Mouse (Mus musculus) adrenal gland (tissue): ENCODE measurements around the gene Hspa1b.
"Not testable (repeated sequence)": the region's sequence is repeated elsewhere in the genome, so short reads cannot be mapped to it uniquely, and the experiment has no call there.

Experiments used
- intact Hi-C: fragments of 180-260 bp; cut with DNase I; formaldehyde crosslinking; loops from one replicate; pipeline ENCODE4 v1.15.1; 2025
- long read RNA-seq, 2 experiments: library from polyadenylated mRNA; unstranded; transcript quantifications; one replicate each; pipeline ENCODE4 v2.0.0; 2020; ENCODE audit warnings: borderline replicate concordance in 1 of 2; ENCODE audit not compliant: insufficient replicate concordance in 1 of 2

Gene Hspa1b
- long read RNA-seq, experiment 1 = 0 reads
- long read RNA-seq, experiment 2, partial matches to known transcripts = 0 of 1 reads
- long read RNA-seq, experiment 2, other reads (novel, unspliced or antisense) = 0 of 1 reads

DNA sequence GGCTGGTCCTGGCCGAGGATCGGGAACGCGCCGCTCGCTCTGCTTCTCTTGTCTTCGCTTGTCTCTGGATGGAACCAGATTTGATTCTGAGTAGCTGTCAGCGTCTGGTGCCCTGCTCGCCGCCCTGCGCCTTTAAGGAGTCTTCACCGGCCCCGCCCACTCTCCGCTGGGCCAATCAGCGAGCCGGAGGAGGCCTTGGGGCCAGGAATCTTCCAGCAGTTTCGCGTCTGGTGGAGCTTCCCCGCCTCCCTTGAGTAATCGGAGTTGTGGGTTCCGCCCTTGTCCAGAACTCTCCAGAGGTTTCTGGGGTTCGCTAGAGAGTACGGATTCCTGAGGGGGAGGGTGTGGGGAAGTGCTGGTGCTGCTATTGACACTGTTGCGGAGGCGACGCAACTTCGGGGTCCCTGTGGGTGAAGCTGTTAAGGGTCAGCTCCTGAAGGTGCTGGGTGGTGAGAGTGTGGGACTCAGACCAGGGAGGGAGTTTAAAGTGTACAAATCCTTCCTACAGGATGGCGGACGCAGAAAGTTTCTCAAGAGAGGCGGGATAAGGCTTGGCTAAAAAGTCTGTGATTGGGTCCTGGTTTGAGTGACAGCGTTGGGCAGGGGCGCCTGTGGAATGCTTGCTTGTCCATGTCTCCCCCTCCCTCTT lies at the start of gene Hspa1b:
Gene Hspa1b, minus strand, starts transcription at position 109 of the 649 bp plus-strand sequence.
- intact Hi-C loops = not testable (repeated sequence)

DNA sequence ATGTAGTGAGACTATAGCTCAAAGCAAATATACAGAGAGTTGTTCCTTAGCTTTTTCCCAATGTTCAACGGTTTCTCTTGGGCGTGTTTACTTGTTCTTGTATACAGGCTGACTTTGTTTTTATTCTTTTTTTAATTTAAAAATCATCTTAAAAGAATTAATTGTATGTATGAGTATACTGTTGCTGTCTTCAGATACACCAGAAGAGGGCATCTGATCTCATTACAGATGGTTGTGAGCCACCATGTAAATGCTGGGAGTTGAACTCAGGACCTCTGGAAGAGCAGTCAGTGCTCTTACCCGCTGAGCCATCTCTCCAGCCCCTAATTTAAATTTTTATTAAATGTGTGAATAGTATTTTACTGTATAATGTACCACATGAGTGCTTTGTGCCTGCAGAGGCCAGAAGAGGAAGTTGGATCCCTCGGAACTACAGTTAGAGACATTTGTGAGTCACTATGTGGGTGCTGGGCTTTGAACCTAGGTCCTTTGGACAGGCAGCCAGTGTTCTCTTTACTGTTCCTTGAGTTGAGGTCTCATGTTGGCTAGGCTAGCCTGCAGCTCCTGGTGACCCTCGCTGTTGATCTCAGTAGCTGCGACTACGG lies 48.5 kb upstream of the Hspa1b start:
- intact Hi-C loops = no loop called here

DNA sequence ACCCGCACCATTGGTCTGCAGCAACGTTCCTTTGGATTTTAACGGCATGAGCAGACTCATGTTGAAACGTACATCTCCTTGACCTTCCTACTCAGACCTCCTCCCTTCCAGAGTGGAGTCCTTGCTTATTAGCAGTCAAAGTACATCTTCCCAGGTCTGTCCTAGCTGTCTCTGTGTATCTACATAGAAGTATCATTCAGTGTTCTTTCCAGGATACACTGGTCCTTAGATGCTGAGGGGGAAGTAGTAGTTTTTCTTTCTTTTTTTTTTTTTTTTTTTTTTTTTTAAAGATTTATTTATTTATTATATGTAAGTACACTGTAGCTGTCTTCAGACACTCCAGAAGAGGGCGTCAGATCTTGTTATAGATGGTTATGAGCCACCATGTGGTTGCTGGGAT lies 46.9 kb upstream of the Hspa1b start:
- intact Hi-C loops = not testable (repeated sequence)

DNA sequence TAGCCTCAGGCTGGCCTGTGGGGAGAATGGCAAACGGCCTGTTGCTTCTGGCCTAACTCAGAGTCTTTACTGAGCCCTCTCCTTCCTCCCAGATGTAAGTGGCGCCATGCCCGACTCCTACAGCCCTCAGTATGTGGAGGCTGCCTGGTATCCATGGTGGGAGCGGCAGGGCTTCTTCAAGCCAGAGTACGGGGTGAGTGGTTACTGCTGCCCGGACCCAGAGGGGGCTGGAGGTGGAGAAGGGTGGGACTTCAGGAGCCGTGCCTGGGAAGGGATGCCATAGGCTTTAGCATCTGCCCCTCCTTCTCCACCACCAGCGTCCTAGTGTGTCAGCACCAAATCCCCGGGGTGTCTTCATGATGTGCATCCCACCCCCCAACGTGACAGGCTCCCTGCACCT lies 46.1 kb upstream of the Hspa1b start:
- intact Hi-C loops = no loop called here

DNA sequence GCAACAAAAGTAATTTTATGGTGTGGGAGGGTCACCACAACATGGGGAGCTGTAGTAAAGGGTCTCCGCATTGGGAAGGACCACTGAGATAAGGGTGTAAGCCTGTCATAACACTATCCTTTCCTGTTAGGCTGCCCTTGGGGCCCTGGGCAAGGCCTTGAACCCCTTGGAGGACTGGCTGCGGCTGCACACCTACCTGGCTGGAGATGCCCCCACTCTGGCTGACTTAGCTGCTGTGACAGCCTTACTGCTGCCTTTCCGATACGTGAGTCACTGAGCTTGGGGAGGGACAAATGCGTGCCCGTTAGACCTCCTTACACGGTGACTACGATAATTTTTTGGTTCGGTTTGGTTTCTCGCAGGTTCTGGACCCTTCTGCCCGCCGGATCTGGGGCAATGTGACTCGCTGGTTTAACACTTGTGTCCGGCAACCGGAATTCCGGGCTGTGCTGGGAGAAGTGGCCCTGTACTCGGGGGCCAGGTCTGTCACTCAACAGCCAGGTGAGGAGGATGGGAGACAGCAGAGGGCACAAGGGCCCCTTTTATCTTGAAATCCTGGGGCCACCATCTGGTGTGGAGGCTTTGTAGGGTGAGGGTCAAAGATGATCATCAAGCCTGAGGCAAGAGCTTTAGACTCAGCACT lies 45.2 kb upstream of the Hspa1b start:
- intact Hi-C loops = no loop called here

DNA sequence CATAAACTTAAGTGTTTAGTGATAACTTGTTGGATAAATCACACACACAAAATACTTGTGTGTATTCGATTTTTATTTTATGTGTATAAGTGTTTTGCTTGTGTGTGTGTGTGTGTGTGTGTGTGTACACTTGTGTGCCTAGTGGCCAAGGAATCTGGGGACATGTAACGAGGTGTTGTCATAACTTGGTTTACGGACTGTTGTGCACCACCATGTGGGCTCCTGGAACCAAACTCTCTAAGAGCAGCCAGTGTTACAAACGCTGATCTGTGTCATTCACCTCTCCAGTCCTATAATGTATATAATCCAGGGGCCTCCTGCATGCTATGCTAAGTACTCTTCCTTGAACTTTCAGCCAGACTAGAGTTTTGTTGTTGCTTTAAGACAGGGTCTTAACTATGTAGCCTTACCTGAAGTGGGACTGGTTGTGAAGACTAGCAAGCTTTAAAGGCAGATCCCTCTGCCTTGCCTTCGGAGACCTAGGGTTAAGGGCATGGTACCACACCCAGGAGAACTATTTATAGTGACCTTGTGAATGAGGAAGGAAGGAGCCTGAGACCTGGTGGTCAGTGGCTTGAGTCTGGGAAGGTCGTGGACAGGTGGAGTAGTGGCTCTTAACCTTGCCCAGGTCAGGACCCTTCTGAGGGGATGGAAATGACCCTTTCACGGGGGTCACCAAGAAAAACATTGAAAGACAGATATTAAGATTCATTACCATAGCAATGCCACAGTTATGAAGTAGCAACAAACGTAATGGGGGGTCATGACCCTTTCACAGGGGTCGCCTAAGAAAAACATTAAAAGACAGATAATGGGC lies 44.2 kb upstream of the Hspa1b start:
- intact Hi-C loops = no loop called here

DNA sequence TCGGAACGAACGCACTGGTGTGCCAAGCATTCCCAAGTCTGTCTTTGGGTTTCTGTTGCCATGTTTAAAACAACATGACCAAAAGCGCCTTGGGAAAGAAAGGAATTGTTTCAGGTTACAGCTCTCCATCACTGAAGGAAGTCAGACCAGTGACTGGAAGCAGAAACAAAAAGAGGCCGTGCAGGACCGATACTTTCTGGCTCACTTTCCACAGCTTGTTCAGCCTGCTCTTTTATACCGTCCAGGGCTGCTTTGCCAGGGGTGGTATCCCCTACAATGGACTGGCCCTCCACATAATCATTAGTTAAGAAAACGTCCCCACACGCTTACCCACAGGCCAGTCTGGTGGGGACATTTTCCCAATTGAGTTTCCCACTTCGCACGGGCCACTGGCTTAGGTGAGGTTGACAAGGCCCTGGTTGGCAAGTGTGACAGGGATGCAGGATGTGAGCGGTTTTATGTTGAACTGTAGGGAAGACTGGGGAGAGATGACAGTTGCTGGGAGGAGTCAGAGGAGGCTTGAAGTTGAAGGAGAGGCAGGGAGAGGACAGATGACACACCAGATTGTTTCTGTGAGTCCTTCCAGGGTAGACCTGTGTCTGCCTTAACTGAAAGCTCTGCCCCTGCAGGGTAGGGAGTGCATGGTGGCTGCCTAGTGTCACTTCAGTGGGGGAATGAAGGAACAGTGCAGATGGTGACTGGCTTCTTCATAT lies 43.3 kb upstream of the Hspa1b start:
- intact Hi-C loops = no loop called here

DNA sequence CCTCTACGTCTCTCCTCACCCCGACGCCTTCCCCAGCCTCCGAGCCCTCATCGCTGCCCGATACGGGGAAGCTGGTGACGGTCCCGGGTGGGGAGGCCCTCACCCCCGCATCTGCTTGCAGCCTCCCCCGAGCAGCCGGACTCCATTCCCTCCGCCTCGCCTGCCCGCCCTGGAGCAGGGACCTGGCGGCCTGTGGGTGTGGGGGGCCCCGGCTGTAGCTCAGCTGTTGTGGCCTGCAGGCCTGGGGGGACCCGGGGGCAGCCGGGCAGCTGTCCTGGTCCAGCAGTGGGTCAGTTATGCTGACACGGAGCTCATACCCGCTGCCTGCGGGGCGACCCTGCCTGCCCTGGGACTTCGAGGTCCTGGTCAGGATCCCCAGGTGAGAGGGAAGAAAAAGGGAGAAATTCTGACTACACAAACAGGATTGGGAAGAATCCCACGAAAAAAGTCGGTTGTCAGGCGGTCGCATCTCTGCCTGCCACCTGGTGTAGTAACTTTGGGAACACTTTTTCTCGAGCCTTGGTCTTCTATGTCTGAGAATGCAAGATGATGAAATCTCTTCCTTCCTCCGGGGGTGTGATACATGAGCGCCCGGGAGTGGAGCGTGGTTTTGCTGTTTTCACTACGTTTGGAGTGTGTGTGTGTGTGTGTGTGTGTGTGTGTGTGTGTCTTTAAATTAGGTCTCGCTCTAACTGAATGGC lies 42.6 kb upstream of the Hspa1b start:
- intact Hi-C loops = no loop called here

DNA sequence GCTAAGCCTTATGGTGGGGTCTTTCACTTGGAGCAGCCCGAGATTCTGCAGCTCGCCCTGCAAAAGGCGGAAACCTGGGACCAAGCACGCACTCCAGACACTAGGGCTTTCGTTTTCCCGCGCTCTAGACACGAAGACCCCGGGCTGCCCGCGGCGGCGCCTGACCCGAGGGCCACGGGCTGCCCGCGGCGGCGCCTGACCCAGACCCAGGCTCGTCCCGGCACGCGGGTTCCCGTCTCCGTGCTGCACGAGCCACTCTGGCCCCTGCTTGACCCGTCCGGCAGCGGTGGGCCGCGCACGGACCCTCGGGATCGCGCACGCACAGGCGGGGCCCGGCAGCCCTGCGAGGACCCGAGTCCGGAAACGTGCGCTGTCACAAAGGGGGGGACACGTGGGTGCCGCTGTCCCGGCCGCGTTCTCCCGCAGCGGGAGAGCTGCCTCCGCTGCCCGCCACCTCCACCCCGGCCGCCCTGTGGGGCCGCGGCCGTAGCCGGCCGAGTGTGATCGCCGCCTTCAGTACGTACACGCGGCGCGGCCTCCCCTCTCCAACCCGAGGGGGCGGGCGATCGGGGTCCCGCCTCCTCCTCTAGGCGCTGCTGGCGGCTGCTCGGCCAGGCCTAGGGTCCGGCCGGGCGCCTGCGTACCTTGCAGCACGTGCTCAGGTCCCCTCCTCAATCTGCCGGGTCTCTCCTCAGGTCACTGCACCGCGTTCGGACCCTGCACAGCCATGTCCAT lies 41.8 kb upstream of the Hspa1b start, which contains the start of gene Vars:
Gene Vars, plus strand, starts transcription at position 271 of the 735 bp plus-strand sequence.
- intact Hi-C loops = no loop called here

DNA sequence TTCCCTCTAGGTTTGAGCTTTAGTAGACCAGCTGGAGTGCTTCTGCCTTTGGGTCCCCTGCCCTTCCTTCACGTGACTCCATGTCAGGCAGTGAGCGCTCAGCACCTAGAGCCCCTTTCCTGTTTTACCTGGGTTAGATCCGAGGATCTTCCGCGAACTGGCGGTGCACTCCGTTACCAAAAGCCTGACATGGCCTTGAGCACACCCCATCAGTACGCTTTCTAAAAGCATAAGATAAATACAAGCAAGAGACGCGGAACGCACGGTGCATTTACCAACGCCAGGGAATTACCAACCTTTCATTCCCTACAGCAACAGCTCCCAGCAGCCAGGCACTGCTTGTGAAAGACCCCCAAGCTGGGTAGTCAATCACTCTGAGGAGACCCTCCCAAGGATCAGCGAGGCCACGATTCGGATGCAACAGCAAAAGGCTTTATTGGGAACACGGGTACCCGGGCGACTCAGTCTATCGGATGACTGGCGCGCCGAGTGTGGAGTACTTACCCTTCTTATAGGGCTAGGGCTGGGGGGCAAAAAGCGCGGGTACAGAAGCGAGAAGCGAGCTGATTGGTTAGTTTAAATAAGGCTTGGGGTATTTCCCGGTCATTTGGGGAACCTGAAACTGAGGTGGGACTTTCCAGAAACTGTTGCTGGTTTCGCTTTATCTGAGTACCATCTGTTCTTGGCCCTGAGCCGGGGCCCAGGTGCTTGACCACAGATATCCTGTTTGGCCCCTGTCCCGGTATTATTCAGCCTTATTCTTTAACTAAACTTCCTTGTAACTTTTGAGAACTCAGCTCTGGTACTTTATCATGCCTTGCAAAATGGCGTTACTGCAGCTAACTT lies 41.1 kb upstream of the Hspa1b start:
- intact Hi-C loops = not testable (repeated sequence)

DNA sequence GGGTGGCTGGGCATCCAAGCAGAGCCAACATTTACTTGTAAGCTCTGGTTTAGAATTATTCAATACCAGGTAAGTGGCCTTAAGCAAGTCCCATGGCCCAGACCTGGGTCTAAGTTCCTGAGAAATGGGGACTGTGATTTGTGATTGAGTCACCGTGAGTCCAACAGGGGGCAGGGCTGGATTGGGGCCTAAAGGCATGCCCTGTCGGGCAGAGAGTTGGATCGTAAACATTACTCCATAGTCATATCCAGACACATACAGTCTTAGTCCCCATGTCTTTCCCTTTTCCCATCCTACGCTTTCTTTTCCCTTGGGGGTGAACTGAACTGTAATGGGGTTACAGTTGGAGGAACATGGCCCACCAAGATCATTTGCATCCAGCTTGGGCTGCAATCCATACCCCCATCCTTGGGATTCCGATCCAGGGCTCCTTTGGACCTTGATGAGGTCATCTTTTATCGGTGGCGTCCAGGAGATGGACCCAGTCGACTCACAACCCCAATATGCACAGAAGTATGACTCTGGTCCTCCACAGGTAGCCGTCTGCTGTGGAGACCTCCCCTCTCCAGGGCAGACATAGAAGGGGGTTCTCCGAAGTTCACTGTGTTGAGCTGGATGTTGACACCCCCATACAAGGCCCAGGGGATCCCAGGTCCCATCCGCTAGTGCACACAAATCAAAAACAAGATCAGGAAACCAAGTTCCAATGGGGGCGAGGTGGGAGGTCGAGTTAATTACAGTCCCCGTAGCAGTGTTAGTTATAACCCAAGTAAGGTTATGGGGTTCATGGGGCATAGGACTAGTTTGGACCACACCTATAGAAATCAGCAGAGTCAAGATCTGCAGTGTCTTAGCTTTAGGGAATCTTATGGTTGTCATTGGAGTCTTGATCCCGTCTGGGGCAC lies 39.7 kb upstream of the Hspa1b start:
- intact Hi-C loops = no loop called here

DNA sequence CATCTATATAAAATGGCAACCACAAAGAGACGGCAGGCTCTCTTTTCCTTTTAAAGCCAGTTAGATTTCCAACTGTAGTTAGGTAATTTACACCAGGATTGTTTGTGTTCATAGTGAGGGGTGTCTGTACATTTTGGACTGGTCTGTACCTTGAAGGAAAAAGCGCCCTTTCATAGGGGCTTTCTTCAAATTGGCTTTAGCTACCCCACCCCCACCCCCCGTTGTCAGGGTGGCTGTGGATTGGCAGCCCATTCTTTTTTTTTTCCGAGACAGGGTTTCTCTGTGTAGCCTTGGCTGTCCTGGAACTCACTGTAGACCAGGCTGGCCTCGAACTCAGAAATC lies 38.1 kb upstream of the Hspa1b start:
- intact Hi-C loops = no loop called here

DNA sequence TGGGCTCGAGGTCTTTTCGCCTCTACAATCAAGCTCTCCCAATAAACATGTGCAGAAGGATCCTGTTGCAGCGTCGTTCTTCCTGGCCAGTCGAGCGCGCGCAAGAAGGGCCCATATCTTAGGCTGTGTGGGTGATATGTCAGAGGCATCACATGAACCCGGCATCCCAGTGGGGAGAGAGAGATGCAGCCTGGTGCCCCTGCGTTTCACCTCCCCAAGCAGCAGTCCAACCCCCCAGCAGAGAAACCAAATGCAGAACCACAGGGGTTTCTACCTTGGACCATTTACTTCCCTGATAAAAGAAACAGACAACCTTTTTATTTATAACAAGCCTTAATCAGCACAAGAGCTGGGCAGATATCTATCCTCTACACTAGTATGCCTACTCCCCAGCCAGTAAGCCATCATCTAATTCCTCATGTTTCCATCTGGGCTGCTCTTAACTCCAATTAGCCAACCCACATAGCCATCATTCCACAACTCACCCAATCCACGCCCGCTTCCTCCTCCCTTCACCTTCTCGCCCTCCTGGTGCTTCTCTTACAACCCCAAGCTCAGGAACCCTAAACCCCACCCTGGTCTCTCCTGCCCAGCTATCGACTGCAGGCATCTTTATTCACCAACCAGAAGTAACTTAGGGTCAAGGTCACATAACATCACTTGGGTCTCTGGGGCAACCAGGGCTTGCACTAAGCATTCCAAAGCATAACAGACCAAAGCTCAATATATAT lies 37.5 kb upstream of the Hspa1b start:
- intact Hi-C loops = no loop called here

DNA sequence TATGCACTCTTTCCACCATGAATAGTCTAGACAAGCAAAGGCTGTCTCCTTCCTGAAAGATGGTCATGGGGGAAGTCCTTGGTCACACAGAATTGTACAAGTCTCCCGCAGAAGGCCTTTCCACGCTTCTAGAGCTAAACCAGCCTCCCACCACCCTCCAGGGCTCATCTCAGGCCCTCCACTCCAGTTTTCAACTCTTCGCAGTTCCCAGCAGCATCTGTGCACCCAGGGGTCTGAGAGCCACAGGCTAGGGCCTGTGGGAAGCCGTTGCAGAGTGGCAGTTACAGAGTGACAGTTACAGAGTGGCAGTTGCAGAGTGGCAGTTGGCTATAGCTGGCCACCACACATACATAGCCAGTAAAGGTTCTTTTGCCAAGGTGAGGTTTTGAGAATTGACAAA lies 36.9 kb upstream of the Hspa1b start:
- intact Hi-C loops = not testable (repeated sequence)

DNA sequence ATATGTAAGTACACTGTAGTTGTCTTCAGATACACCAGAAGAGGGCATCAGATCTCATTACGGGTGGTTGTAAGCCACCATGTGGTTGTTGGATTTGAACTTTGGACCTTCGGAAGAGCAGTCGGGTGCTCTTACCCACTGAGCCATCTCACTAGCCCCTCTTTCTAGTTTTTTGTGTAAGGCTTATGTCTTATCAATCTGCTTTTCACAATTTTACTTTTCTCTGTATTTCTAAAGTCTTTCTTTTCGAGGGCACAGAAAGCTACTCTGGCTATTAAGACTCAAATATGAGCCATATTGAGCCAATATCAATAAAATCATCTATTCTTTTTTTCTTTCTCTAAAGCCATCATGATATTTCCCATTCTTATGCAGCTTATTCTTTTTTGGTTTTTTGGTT lies 36.2 kb upstream of the Hspa1b start:
- intact Hi-C loops = not testable (repeated sequence)

DNA sequence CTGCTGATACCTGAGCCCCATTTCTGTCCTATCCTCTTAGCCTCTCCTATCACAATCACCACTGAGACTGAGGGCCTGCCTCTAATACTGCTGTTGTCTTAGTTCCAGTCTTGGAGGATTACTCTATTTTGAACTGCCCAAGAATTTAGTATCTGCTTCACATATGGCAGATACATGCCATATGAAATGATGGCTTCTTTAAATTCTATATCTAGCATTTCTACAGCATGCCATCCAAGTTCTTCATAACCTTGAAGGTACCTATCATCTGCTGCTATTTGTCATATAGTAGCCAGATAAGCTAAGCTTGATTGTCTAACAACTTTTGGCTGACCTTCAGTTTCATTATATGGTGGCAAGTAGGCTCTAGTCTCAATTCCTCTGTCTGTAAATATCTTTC lies 35.7 kb upstream of the Hspa1b start:
- intact Hi-C loops = no loop called here

DNA sequence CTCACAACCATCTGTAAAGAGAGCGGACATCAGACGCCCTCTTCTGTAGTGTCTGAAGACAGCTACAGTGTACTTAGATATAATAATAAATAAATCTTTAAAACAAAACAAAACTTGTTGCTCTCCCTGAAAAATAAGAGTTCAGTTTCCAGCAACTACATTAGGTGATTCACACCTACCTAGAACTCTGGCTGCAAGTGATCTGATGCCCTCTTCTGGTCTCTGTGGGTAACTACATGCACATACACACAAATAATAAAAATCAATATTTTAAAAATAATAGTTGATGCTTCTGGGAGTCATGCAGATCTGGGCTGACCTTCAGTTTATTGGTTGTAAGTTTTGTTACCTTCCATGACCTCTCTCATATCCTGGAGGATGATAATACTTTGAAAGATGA lies 25.2 kb upstream of the Hspa1b start:
- intact Hi-C loops = loop anchor here (5.0 kb wide), 1 partner anchor 147 kb away; the partner anchor contains the start of genes Dxo and Stk19
